Mouse (Mus musculus) ES-Bruce4 (cell line): ENCODE results near the gene Ntng2. TPM values are rescaled to one million over a fixed set of nuclear protein-coding genes. Genes with fewer than 3 reads are reported as not detected.

Experiments used
- H3K27ac ChIP-seq: 2 replicates; pipeline ENCODE4 v1.5.1; 2012; ENCODE audit warnings: low read length, inconsistent platforms; ENCODE audit not compliant: insufficient read depth
- H3K27me3 ChIP-seq: 2 replicates; pipeline ENCODE4 v1.6.1; 2012; ENCODE audit warnings: mild to moderate bottlenecking, low read length, inconsistent platforms; ENCODE audit not compliant: control insufficient read depth, poor library complexity, insufficient read depth, severe bottlenecking
- H3K36me3 ChIP-seq: 2 replicates; pipeline ENCODE4 v1.6.1; 2012; ENCODE audit warnings: inconsistent platforms, mild to moderate bottlenecking, low read length, moderate library complexity; ENCODE audit not compliant: control insufficient read depth, poor library complexity, insufficient read depth, severe bottlenecking
- H3K4me1 ChIP-seq: one replicate; pipeline ENCODE4 v1.8.1; 2011; ENCODE audit warnings: low read length; ENCODE audit not compliant: control insufficient read depth, insufficient read depth
- H3K4me3 ChIP-seq: 2 replicates; pipeline ENCODE4 v1.5.1; 2011; ENCODE audit warnings: low read depth, mild to moderate bottlenecking, low read length
- H3K9ac ChIP-seq: 2 replicates; pipeline ENCODE4 v1.6.1; 2012; ENCODE audit warnings: low read depth, mild to moderate bottlenecking, inconsistent platforms; ENCODE audit not compliant: poor library complexity, severe bottlenecking
- H3K9me3 ChIP-seq: replicated peaks from 2 replicates; pipeline ENCODE4 v1.6.1; 2012; ENCODE audit warnings: mild to moderate bottlenecking, low read length, inconsistent platforms; ENCODE audit not compliant: control insufficient read depth, poor library complexity, insufficient read depth, severe bottlenecking
- CTCF ChIP-seq: IDR thresholded peaks from one replicate; pipeline ENCODE4 v1.8.1; 2011; ENCODE audit warnings: low read depth, low read length
- EP300 ChIP-seq: IDR thresholded peaks from 2 replicates; pipeline ENCODE4 v1.6.1; 2011; ENCODE audit warnings: low read depth, low read length; ENCODE audit not compliant: insufficient read depth
- POLR2A ChIP-seq: IDR thresholded peaks from one replicate; pipeline ENCODE4 v1.8.1; 2011; ENCODE audit warnings: low read length; ENCODE audit not compliant: insufficient read depth
- polyA plus RNA-seq: library from polyadenylated mRNA; stranded (reverse); fragments of >200 nt; gene quantifications from 2 replicates; pipeline ENCODE4 v1.2.4, GENCODE M21; 2011; ENCODE audit warnings: low read depth; ENCODE audit not compliant: missing spikeins, insufficient read depth, insufficient read length

The Ntng2 gene
- polyA plus RNA-seq, 1 experiment, result 0.30 TPM

GRCm38 (mm10) chr2:29191216-29192215, 61.3 kb downstream of the Ntng2 start:
- Histone ChIP-seq H3K4me3 (no peak overlapping the region), H3K9me3 (no peaks in the 10 kb centered on the region), H3K4me1 (no peaks in the 10 kb centered on the region), H3K27ac (no peak overlapping the region), H3K36me3 (no peaks in the 10 kb centered on the region), H3K27me3 (no peaks in the 10 kb centered on the region), H3K9ac (no peak overlapping the region)
- TF ChIP-seq EP300, result no peak
- TF ChIP-seq POLR2A, result no peak
- no peak for TF ChIP-seq CTCF

GRCm38 (mm10) chr2:29190392-29190791, 62.4 kb downstream of the Ntng2 start:
- H3K27ac ChIP-seq, result no peak overlapping the region
- no peak for TF ChIP-seq CTCF
- no peak for TF ChIP-seq EP300
- TF ChIP-seq POLR2A, result no peak
- H3K36me3 ChIP-seq, result no peaks in the 10 kb centered on the region

GRCm38 (mm10) chr2:29186209-29186608, 66.6 kb downstream of the Ntng2 start:
- Histone ChIP-seq H3K9ac (no peak overlapping the region), H3K36me3 (peaks cover 4% of the 10 kb centered on the region), H3K27ac (no peak overlapping the region), H3K4me1 (no peaks in the 10 kb centered on the region), H3K27me3 (no peaks in the 10 kb centered on the region), H3K9me3 (no peaks in the 10 kb centered on the region), H3K4me3 (no peak overlapping the region)
- TF ChIP-seq POLR2A, result no peak
- no peak for TF ChIP-seq EP300
- TF ChIP-seq CTCF, result no peak

More at GRCm38 (mm10) chr2:29190392-29190791, 62.4 kb downstream of the Ntng2 start:
- Histone ChIP-seq H3K4me3 (no peak overlapping the region), H3K27me3 (no peaks in the 10 kb centered on the region), H3K9ac (no peak overlapping the region), H3K9me3 (no peaks in the 10 kb centered on the region), H3K4me1 (no peaks in the 10 kb centered on the region)

- Histone ChIP-seq H3K27ac (no peak overlapping the region), H3K4me3 (no peak overlapping the region), H3K9ac (no peak overlapping the region), H3K27me3 (no peaks in the 10 kb centered on the region), H3K4me1 (no peaks in the 10 kb centered on the region), H3K9me3 (no peaks in the 10 kb centered on the region), H3K36me3 (peaks cover 27% of the 10 kb centered on the region)
- TF ChIP-seq EP300 (no peak), POLR2A (no peak), CTCF (no peak)
These were observed 69.4 kb downstream of the Ntng2 start for GRCm38 (mm10) chr2:29183266-29183924.

GRCm38 (mm10) chr2:29181111-29181510, 71.7 kb downstream of the Ntng2 start:
- H3K36me3 ChIP-seq, result peaks cover 50% of the 10 kb centered on the region

GRCm38 (mm10) chr2:29179810-29180209, 73.0 kb downstream of the Ntng2 start:
- Histone ChIP-seq H3K9ac (no peak overlapping the region), H3K27me3 (no peaks in the 10 kb centered on the region), H3K9me3 (no peaks in the 10 kb centered on the region), H3K27ac (no peak overlapping the region), H3K4me3 (no peak overlapping the region), H3K36me3 (peaks cover 59% of the 10 kb centered on the region), H3K4me1 (no peaks in the 10 kb centered on the region)
- no peak for TF ChIP-seq EP300
- TF ChIP-seq CTCF, result no peak
- no peak for TF ChIP-seq POLR2A

More at GRCm38 (mm10) chr2:29181111-29181510, 71.7 kb downstream of the Ntng2 start:
- H3K9ac ChIP-seq, result no peak overlapping the region
- H3K27ac ChIP-seq, result no peak overlapping the region
- H3K4me3 ChIP-seq, result no peak overlapping the region
- no peaks in the 10 kb centered on the region for H3K9me3 ChIP-seq
- TF ChIP-seq POLR2A, result no peak
- no peak for TF ChIP-seq EP300
- TF ChIP-seq CTCF, result no peak
- no peaks in the 10 kb centered on the region for H3K27me3 ChIP-seq
- no peaks in the 10 kb centered on the region for H3K4me1 ChIP-seq
